Comparison of ENCODE assay signal across 10 mouse cellular contexts in genomic region chr1:166137244-166137938, GRCm38 (mm10). TPM values are rescaled to one million over a fixed set of nuclear protein-coding genes. Genes with fewer than 3 reads are reported as not detected.
DNase-seq lines count a peak whose midpoint lies in the region; ATAC-seq and TF ChIP-seq lines count a peak whose summit lies in the region.
"Had no signal": no experiment of that assay in that cellular context is flagged by ENCODE, and none has a peak within 500 bp of the region (broad histone marks: within the 10 kb centered on the region; RNA-seq: fewer than 3 reads in every experiment).

No protein-coding gene starts in this region.

- DNase-seq in kidney, postnatal 10 days, result no peak
- DNase-seq in R1 (ENCODE audit: low read depth, low spot score), result peak; percentile 30
- no peak for DNase-seq in right cerebral cortex, adult 18-20 months
- DNase-seq in cerebellum, postnatal 25 days, result no peak
- no peak for DNase-seq in cerebellum, postnatal 14 days
- DNase-seq: midbrain, embryonic 14.5 days had no signal

- no peak overlapping the region for H3K4me2 ChIP-seq in kidney, embryonic 16.5 days (replicated peaks; ENCODE audit: low read depth, low read length)
- H3K4me2 ChIP-seq in intestine, postnatal 0 days (replicated peaks; ENCODE audit: low read depth), result peak overlapping the region; percentile 46
- no peak overlapping the region for H3K4me2 ChIP-seq in stomach, embryonic 14.5 days (replicated peaks; ENCODE audit: low read depth, low read length)
- H3K4me2 ChIP-seq: forebrain, embryonic 13.5 days had no signal

- no peaks in the 10 kb centered on the region for H3K9me3 ChIP-seq in kidney, embryonic 16.5 days (ENCODE audit: low read length)
- H3K9me3 ChIP-seq in intestine, postnatal 0 days (ENCODE audit: control insufficient read depth), result no peaks in the 10 kb centered on the region
- no peaks in the 10 kb centered on the region for H3K9me3 ChIP-seq in stomach, embryonic 14.5 days (ENCODE audit: control insufficient read depth, low read depth, low read length)
- H3K9me3 ChIP-seq: forebrain, embryonic 13.5 days had no signal

- no peaks in the 10 kb centered on the region for H3K27me3 ChIP-seq in kidney, embryonic 16.5 days (ENCODE audit: insufficient read depth, low read length)
- H3K27me3 ChIP-seq in intestine, postnatal 0 days (replicated peaks; ENCODE audit: control insufficient read depth, insufficient read depth, low read length), result no peaks in the 10 kb centered on the region
- H3K27me3 ChIP-seq in stomach, embryonic 14.5 days (ENCODE audit: control insufficient read depth, insufficient read depth, low read length), result no peaks in the 10 kb centered on the region
- H3K27me3 ChIP-seq: forebrain, embryonic 13.5 days had no signal

- peak; percentile 34; the same call in 1 of the 2 replicates for ATAC-seq in kidney, embryonic 16.5 days (ENCODE audit: low FRiP score, low TSS enrichment)
- ATAC-seq in intestine, postnatal 0 days, result peak; percentile 88
- ATAC-seq in stomach, embryonic 14.5 days (ENCODE audit: insufficient number of reproducible peaks, insufficient read depth, low FRiP score, low read depth), result peak; percentile 62; the same call in 1 of the 2 replicates
- ATAC-seq: forebrain, embryonic 13.5 days had no signal

- 47% methylated on average over 7 of the region's 7 CpGs for WGBS in kidney, embryonic 16.5 days
- 32% methylated on average over 7 of the region's 7 CpGs for WGBS in intestine, postnatal 0 days
- 51% methylated on average over 7 of the region's 7 CpGs for WGBS in stomach, embryonic 14.5 days

- H3K27ac ChIP-seq in kidney, embryonic 16.5 days (ENCODE audit: low read length), result no peak overlapping the region
- H3K27ac ChIP-seq in intestine, postnatal 0 days (ENCODE audit: low read depth, low read length), result peak overlapping the region; percentile 89
- peak overlapping the region; percentile 10; the same call in 1 of the 2 replicates for H3K27ac ChIP-seq in stomach, embryonic 14.5 days (ENCODE audit: low read length)
- H3K27ac ChIP-seq: forebrain, embryonic 13.5 days had no signal

- H3K4me3 ChIP-seq in kidney, embryonic 16.5 days (ENCODE audit: low read length), result no peak overlapping the region
- no peak overlapping the region for H3K4me3 ChIP-seq in intestine, postnatal 0 days (ENCODE audit: low read depth, low read length)
- no peak overlapping the region for H3K4me3 ChIP-seq in stomach, embryonic 14.5 days (ENCODE audit: low read depth, low read length)
- H3K4me3 ChIP-seq: forebrain, embryonic 13.5 days had no signal

- peaks cover 11% of the 10 kb centered on the region; the same call in 1 of the 2 replicates for H3K4me1 ChIP-seq in kidney, embryonic 16.5 days (ENCODE audit: insufficient read depth, low read length)
- H3K4me1 ChIP-seq in intestine, postnatal 0 days (replicated peaks; ENCODE audit: control insufficient read depth, insufficient read depth, low read length), result peaks cover 7% of the 10 kb centered on the region
- H3K4me1 ChIP-seq in stomach, embryonic 14.5 days (ENCODE audit: control insufficient read depth, insufficient read depth, low read length), result peaks cover 8% of the 10 kb centered on the region; the same call in 1 of the 2 replicates

- no peaks in the 10 kb centered on the region for H3K36me3 ChIP-seq in kidney, embryonic 16.5 days (ENCODE audit: insufficient read depth, low read length)
- H3K36me3 ChIP-seq in intestine, postnatal 0 days (ENCODE audit: control insufficient read depth, insufficient read depth), result no peaks in the 10 kb centered on the region
- H3K36me3 ChIP-seq in stomach, embryonic 14.5 days (ENCODE audit: control insufficient read depth, insufficient read depth, low read length), result no peaks in the 10 kb centered on the region

- H3K9ac ChIP-seq in kidney, embryonic 16.5 days (replicated peaks; ENCODE audit: low read length), result no peak overlapping the region
- no peak overlapping the region; the same call in 1 of the 2 replicates for H3K9ac ChIP-seq in intestine, postnatal 0 days (ENCODE audit: low read depth, low read length)
- no peak overlapping the region for H3K9ac ChIP-seq in stomach, embryonic 14.5 days (replicated peaks; ENCODE audit: low read depth, low read length)
- H3K9ac ChIP-seq: forebrain, embryonic 13.5 days had no signal

- no peak for TF ChIP-seq CTCF in intestine, postnatal 0 days (IDR thresholded peaks at IDR 0.05; ENCODE audit: low read depth)

RNA-seq across cellular contexts. Expression of gene Gpa33, which starts 7.4 kb away (rescaled TPM):
- 0.68 and 0.85 TPM in 2 replicates for polyA plus RNA-seq in kidney, embryonic 16.5 days (2015; fragmentation: Nextera tagmentation; extraction: Ambion mirVana)
- 136 and 161 TPM in 2 replicates for polyA plus RNA-seq in intestine, postnatal 0 days (2015; fragmentation: Nextera tagmentation; extraction: Ambion mirVana)
- 5.5 and 6.0 TPM in 2 replicates for polyA plus RNA-seq in stomach, embryonic 14.5 days (2014; fragmentation: Nextera tagmentation; extraction: Ambion mirVana)
- polyA plus RNA-seq: forebrain, embryonic 13.5 days; midbrain, embryonic 14.5 days had no signal

RNA-seq across cellular contexts. Expression of gene Dusp27, which starts 9.7 kb away (rescaled TPM):
- polyA plus RNA-seq in kidney, embryonic 16.5 days (2015; fragmentation: Nextera tagmentation; extraction: Ambion mirVana), result 0.26 and 0.69 TPM in 2 replicates
- 0.61 and 0.99 TPM in 2 replicates for polyA plus RNA-seq in intestine, postnatal 0 days (2015; fragmentation: Nextera tagmentation; extraction: Ambion mirVana)
- 1.9 and 2.7 TPM in 2 replicates for polyA plus RNA-seq in stomach, embryonic 14.5 days (2014; fragmentation: Nextera tagmentation; extraction: Ambion mirVana)

Comparison
In these comparisons a context has a peak if more than half of its experiments do, and no peak if none do; other contexts are left out.
1. ATAC-seq: peak in every context shown above with its lines; median percentile 88 in intestine, postnatal 0 days; 62 in stomach, embryonic 14.5 days; 34 in kidney, embryonic 16.5 days.
2. RNA of gene Gpa33, which starts 7.4 kb away (polyA plus RNA-seq): 136 to 161 TPM in intestine, postnatal 0 days; 5.5 to 6.0 TPM in stomach, embryonic 14.5 days and 0.68 to 0.85 TPM in kidney, embryonic 16.5 days; every median in the first group is over 10 times any median in the second.